Mouse (Mus musculus): ENCODE measurements at regions not wholly inside any gene's neighbourhood (a gene's known extent, or its start where the extent isn't known, plus 50 kb on each side); places are given as distances from the start of the nearest gene placed in this dataset.

DNA sequence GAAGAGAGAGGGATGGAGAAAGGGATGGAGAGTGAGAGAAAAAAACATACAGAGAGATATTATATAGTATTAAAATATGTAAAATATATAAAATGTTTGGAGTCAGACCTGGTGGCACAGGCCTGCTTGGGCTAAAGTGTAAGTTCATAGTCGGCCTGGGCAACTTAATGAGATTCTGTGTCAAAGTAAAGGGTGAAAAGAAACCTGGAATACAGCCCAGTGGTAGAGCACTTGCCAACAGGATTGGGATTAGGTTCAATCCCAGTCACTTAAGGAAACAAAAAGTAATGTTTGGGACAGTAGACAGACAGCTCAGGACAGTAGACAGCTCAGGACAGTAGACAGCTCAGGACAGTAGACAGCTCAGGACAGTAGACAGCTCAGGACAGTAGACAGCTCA lies 69.6 kb upstream of the Fut8 start:
- ATAC-seq: no peak
- no peak overlapping the region for H3K27ac ChIP-seq (ENCODE audit: low read length)
- H3K4me3 ChIP-seq (ENCODE audit: low read depth, low read length): no peak overlapping the region
- no peaks in the 10 kb centered on the region for H3K36me3 ChIP-seq (ENCODE audit: insufficient read depth, low read length)
- no peak overlapping the region for H3K4me2 ChIP-seq (replicated peaks; ENCODE audit: low read depth, low read length)
- no peak for DNase-seq (ENCODE audit: low spot score)
- H3K9ac ChIP-seq (replicated peaks; ENCODE audit: low read depth): no peak overlapping the region
- no peaks in the 10 kb centered on the region for H3K9me3 ChIP-seq (ENCODE audit: low read length)
- no peaks in the 10 kb centered on the region for H3K27me3 ChIP-seq (replicated peaks; ENCODE audit: insufficient read depth, low read length)
- TF ChIP-seq CTCF (IDR thresholded peaks at IDR 0.05) (no peak), EP300 (IDR thresholded peaks at IDR 0.05) (no peak)
- 59% methylated on average over 1 of the region's 1 CpGs for WGBS
- no peaks in the 10 kb centered on the region for H3K4me1 ChIP-seq (ENCODE audit: insufficient read depth, low read depth, low read length)

DNA sequence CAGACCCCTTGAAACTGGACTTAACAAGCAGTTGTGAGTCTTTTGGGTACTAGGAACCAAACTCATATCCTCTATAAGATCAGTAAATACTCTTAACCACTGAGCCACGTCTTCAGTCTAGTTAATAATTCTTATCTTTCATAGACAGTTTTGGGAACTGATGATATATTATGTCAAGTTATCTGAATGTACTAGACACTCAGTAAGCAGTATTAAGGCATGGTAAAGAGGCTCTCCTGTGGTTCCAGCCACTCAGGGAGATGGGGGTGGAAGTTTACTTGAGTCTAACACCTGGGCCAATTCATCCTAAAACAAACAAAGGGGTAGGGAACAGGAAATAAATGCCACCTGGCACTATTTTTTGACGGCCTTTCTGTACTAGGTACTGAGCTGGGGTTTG lies 81.2 kb upstream of the Fut8 start:
- no peak overlapping the region for H3K4me3 ChIP-seq (ENCODE audit: low read depth, low read length)
- no peak overlapping the region for H3K27ac ChIP-seq (ENCODE audit: low read length)
- no peak overlapping the region for H3K9ac ChIP-seq (replicated peaks; ENCODE audit: low read depth)
- no peaks in the 10 kb centered on the region for H3K9me3 ChIP-seq (ENCODE audit: low read length)
- no peaks in the 10 kb centered on the region for H3K4me1 ChIP-seq (ENCODE audit: insufficient read depth, low read depth, low read length)
- no peak overlapping the region for H3K4me2 ChIP-seq (replicated peaks; ENCODE audit: low read depth, low read length)
- ATAC-seq (no peak), DNase-seq (ENCODE audit: low spot score) (no peak)
- H3K36me3 ChIP-seq (ENCODE audit: insufficient read depth, low read length): no peaks in the 10 kb centered on the region
- TF ChIP-seq CTCF (IDR thresholded peaks at IDR 0.05) (no peak), EP300 (IDR thresholded peaks at IDR 0.05) (no peak)
- 29% methylated on average over 2 of the region's 2 CpGs for WGBS
- H3K27me3 ChIP-seq (replicated peaks; ENCODE audit: insufficient read depth, low read length): no peaks in the 10 kb centered on the region

GRCm38 (mm10) chr12:77155626-77156025 lies 82.3 kb upstream of the Fut8 start:
- no peaks in the 10 kb centered on the region for H3K36me3 ChIP-seq (ENCODE audit: insufficient read depth, low read length)
- H3K4me2 ChIP-seq (replicated peaks; ENCODE audit: low read depth, low read length): no peak overlapping the region
- no peak overlapping the region for H3K9ac ChIP-seq (replicated peaks; ENCODE audit: low read depth)
- no peak overlapping the region for H3K4me3 ChIP-seq (ENCODE audit: low read depth, low read length)
- H3K4me1 ChIP-seq (ENCODE audit: insufficient read depth, low read depth, low read length): no peaks in the 10 kb centered on the region
- H3K27me3 ChIP-seq (replicated peaks; ENCODE audit: insufficient read depth, low read length): no peaks in the 10 kb centered on the region
- 75% methylated on average over 6 of the region's 6 CpGs for WGBS
- TF ChIP-seq EP300 (IDR thresholded peaks at IDR 0.05): no peak
- TF ChIP-seq CTCF (IDR thresholded peaks at IDR 0.05): no peak
- ATAC-seq: no peak
- H3K27ac ChIP-seq (ENCODE audit: low read length): no peak overlapping the region
- DNase-seq (ENCODE audit: low spot score): no peak
- H3K9me3 ChIP-seq (ENCODE audit: low read length): no peaks in the 10 kb centered on the region

- DNase-seq (ENCODE audit: low spot score) (peak; percentile 95), ATAC-seq (peak; percentile 99)
- no peaks in the 10 kb centered on the region for H3K36me3 ChIP-seq (ENCODE audit: insufficient read depth, low read length)
- WGBS: 66% methylated on average over 2 of the region's 2 CpGs
- H3K9ac ChIP-seq (replicated peaks; ENCODE audit: low read depth): no peak overlapping the region
- no peak for TF ChIP-seq CTCF (IDR thresholded peaks at IDR 0.05)
- TF ChIP-seq EP300 (IDR thresholded peaks at IDR 0.05): peak; percentile 99
- no peaks in the 10 kb centered on the region for H3K9me3 ChIP-seq (ENCODE audit: low read length)
- H3K4me1 ChIP-seq (ENCODE audit: insufficient read depth, low read depth, low read length): no peaks in the 10 kb centered on the region
- peak overlapping the region; percentile 52 for H3K27ac ChIP-seq (ENCODE audit: low read length)
- H3K27me3 ChIP-seq (replicated peaks; ENCODE audit: insufficient read depth, low read length): no peaks in the 10 kb centered on the region
- H3K4me2 ChIP-seq (replicated peaks; ENCODE audit: low read depth, low read length): no peak overlapping the region
- no peak overlapping the region for H3K4me3 ChIP-seq (ENCODE audit: low read depth, low read length)
Measured at GRCm38 (mm10) chr12:77151471-77151870, 86.5 kb upstream of the Fut8 start.

DNA sequence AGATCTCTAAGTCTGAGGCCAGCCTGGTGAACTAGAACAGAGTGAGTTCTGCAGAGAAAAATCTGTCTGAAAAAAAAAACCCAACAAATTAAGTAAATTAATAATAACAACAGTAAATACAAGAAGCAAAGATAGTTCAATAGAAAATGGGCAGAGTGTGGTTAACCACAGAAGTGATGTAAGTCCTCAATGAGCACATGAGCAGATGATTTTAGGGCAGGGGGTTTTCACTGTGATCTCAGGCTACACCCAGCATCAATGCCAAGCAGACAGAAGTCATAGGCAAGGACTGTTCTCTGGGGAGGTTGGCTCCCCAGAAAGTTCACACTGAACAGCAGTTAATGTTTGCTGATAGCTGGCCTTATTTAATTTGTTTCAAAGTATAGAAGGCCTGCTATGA lies 88.1 kb upstream of the Fut8 start:
- no peak overlapping the region for H3K4me3 ChIP-seq (ENCODE audit: low read depth, low read length)
- no peak overlapping the region for H3K9ac ChIP-seq (replicated peaks; ENCODE audit: low read depth)
- H3K27me3 ChIP-seq (replicated peaks; ENCODE audit: insufficient read depth, low read length): no peaks in the 10 kb centered on the region
- H3K4me1 ChIP-seq (ENCODE audit: insufficient read depth, low read depth, low read length): no peaks in the 10 kb centered on the region
- no peak for DNase-seq (ENCODE audit: low spot score)
- no peaks in the 10 kb centered on the region for H3K36me3 ChIP-seq (ENCODE audit: insufficient read depth, low read length)
- no peak overlapping the region for H3K27ac ChIP-seq (ENCODE audit: low read length)
- no peak for TF ChIP-seq EP300 (IDR thresholded peaks at IDR 0.05)
- no peak for TF ChIP-seq CTCF (IDR thresholded peaks at IDR 0.05)
- no peak for ATAC-seq
- no peaks in the 10 kb centered on the region for H3K9me3 ChIP-seq (ENCODE audit: low read length)
- no peak overlapping the region for H3K4me2 ChIP-seq (replicated peaks; ENCODE audit: low read depth, low read length)

DNA sequence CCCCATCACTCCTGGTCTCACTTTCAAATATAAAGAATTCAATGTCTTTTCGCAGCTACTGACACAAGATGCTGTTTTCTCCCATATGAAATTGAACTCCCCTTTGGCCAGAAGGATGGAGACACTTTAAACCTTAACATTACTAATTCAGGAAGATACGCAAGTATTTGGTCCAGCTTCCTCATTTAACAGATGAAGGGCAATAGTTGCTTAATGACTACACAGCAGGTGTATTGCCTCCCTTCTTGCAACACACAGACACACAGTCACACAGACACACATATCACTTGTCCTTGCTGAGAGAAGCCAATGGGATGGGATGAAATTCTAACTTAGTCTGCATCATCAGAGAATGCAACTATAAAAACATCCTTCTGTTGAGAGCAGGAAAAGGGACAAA lies 89.8 kb upstream of the Fut8 start:
- TF ChIP-seq CTCF (IDR thresholded peaks at IDR 0.05): no peak
- TF ChIP-seq EP300 (IDR thresholded peaks at IDR 0.05): no peak
- H3K4me3 ChIP-seq (ENCODE audit: low read depth, low read length): no peak overlapping the region
- ATAC-seq: no peak
- no peaks in the 10 kb centered on the region for H3K4me1 ChIP-seq (ENCODE audit: insufficient read depth, low read depth, low read length)
- H3K9me3 ChIP-seq (ENCODE audit: low read length): no peaks in the 10 kb centered on the region
- no peak overlapping the region for H3K27ac ChIP-seq (ENCODE audit: low read length)
- H3K27me3 ChIP-seq (replicated peaks; ENCODE audit: insufficient read depth, low read length): no peaks in the 10 kb centered on the region
- H3K36me3 ChIP-seq (ENCODE audit: insufficient read depth, low read length): no peaks in the 10 kb centered on the region
- no peak for DNase-seq (ENCODE audit: low spot score)
- 83% methylated on average over 2 of the region's 2 CpGs for WGBS
- H3K9ac ChIP-seq (replicated peaks; ENCODE audit: low read depth): no peak overlapping the region
- H3K4me2 ChIP-seq (replicated peaks; ENCODE audit: low read depth, low read length): no peak overlapping the region

DNA sequence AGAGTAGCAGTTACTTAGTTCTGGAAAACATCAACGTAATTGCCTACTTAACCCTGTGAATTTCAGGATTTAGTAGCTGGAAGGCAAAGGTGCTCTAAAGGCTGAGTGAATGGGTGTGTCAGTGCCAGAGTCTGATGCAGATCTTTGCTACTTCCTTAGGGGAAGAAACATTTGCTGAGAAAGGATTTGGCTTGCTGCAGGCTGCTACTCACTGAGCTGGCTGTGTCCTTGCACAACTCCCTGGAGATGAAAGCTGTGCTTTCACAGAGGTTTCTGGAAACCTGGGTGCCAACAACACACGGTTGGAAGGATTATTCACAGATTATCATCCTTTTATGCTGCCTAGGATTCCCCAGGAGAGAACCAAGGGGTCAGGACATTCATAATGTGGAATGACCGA lies 94.0 kb upstream of the Fut8 start:
- Histone ChIP-seq H3K4me3 (ENCODE audit: low read depth, low read length) (no peak overlapping the region), H3K27ac (ENCODE audit: low read length) (no peak overlapping the region), H3K9ac (replicated peaks; ENCODE audit: low read depth) (no peak overlapping the region), H3K36me3 (ENCODE audit: insufficient read depth, low read length) (no peaks in the 10 kb centered on the region), H3K9me3 (ENCODE audit: low read length) (no peaks in the 10 kb centered on the region), H3K4me2 (replicated peaks; ENCODE audit: low read depth, low read length) (no peak overlapping the region), H3K4me1 (ENCODE audit: insufficient read depth, low read depth, low read length) (no peaks in the 10 kb centered on the region), H3K27me3 (replicated peaks; ENCODE audit: insufficient read depth, low read length) (no peaks in the 10 kb centered on the region)
- WGBS: 45% methylated on average over 3 of the region's 3 CpGs
- ATAC-seq: peak; percentile 52
- TF ChIP-seq EP300 (IDR thresholded peaks at IDR 0.05) (no peak), CTCF (IDR thresholded peaks at IDR 0.05) (no peak)
- DNase-seq (ENCODE audit: low spot score): peak; percentile 16
